Mouse (Mus musculus) layer of hippocampus, postnatal 14 days (tissue): ENCODE results near the gene Il31ra. TPM values are rescaled to one million over a fixed set of nuclear protein-coding genes. Genes with fewer than 3 reads are reported as not detected.

Source experiments
- total RNA-seq, 2 experiments: library from RNA; stranded (reverse); gene quantifications; 2 replicates each; pipeline ENCODE4 v1.2.3; 2021

The Il31ra gene
- total RNA-seq, 2 experiments from 2014 or later: 0.25 to 0.64 TPM

Other genes with a start within 250 kb of the Il31ra start
- gene Il6st, start 130.3 kb downstream of the Il31ra start, total RNA-seq: 10 to 100 TPM; 80.3 to 91.4 TPM
- 1 to 10 TPM; 1.1 to 1.3 TPM for gene Ddx4, start 58.1 kb upstream of the Il31ra start, total RNA-seq
- 10 to 100 TPM; 20.3 to 21.9 TPM for gene Slc38a9, start 66.4 kb upstream of the Il31ra start, total RNA-seq
- 10 to 100 TPM; 27.2 to 33.5 TPM for gene Plpp1, start 206.4 kb upstream of the Il31ra start, total RNA-seq